Mouse (Mus musculus): ENCODE results near the gene Cyp2d9. TPM values are rescaled to one million over a fixed set of nuclear protein-coding genes. Genes with fewer than 3 reads are reported as not detected.

Gene Cyp2d9
- polyA plus RNA-seq, 1 experiment: not detected

DNA sequence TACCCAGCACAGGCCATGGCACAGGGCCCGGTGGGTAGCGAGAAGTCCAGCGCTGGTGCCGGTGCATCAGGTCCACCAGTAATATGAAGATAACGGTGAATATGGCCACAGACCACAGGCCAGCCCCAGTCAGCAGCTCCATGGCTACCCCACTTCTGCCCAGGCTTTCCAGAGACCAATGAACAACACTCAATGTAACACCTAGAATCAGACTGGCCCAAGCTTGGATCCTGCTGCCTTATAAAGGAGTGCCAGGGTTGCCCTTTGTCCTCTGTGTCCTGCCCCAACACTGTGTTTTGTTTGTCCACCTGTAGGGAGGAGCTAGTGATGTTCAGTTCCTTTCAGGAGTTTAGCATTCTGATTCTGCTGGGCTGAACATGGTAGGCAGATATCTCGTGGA, 26.3 kb upstream of the Cyp2d9 start, which contains the start of gene Cyp2d10:
Gene Cyp2d10, minus strand, starts transcription at position 215 of the 400 bp plus-strand sequence.
- H3K4me3 ChIP-seq (ENCODE audit: insufficient read depth, low read depth, low read length): no peak within 1 kb of the TSS
- 98% methylated on average over 6 of the region's 6 CpGs for WGBS
- TF ChIP-seq CTCF (IDR thresholded peaks at IDR 0.05; ENCODE audit: insufficient read depth, low read depth, low read length) (no peak), POLR2A (IDR thresholded peaks at IDR 0.05; ENCODE audit: insufficient read depth, low read depth, low read length) (no peak)
- H3K4me1 ChIP-seq (ENCODE audit: control insufficient read depth, insufficient read depth, low read length): no peaks in the 10 kb centered on the region
- no peak within 1 kb of the TSS for H3K27ac ChIP-seq (ENCODE audit: insufficient read depth, low read depth, low read length)

DNA sequence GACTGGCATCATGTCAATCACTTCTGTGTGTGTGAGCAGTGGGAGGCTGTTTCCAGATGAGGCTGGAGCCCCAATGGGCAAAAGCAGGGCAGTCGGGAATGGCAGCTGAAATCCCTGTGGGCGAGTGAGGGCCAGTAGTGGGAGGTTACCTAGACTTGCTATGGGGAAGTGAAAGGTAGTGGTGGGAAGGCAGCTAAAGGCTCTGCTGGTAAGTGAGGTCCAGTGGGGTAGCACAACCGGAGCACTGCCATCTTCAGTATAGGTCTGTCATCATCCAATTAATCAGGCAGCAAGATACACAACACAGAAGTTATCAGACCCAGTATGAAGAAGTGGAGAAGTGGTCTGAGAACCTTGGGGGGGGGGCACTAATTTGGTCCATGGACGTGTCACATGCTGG, 25.7 kb upstream of the Cyp2d9 start:
- H3K27ac ChIP-seq (ENCODE audit: insufficient read depth, low read depth, low read length): no peak overlapping the region
- H3K4me1 ChIP-seq (ENCODE audit: control insufficient read depth, insufficient read depth, low read length): no peaks in the 10 kb centered on the region
- TF ChIP-seq CTCF (IDR thresholded peaks at IDR 0.05; ENCODE audit: insufficient read depth, low read depth, low read length): no peak
- TF ChIP-seq POLR2A (IDR thresholded peaks at IDR 0.05; ENCODE audit: insufficient read depth, low read depth, low read length): no peak
- WGBS: 74% methylated on average over 4 of the region's 4 CpGs
- no peak overlapping the region for H3K4me3 ChIP-seq (ENCODE audit: insufficient read depth, low read depth, low read length)

DNA sequence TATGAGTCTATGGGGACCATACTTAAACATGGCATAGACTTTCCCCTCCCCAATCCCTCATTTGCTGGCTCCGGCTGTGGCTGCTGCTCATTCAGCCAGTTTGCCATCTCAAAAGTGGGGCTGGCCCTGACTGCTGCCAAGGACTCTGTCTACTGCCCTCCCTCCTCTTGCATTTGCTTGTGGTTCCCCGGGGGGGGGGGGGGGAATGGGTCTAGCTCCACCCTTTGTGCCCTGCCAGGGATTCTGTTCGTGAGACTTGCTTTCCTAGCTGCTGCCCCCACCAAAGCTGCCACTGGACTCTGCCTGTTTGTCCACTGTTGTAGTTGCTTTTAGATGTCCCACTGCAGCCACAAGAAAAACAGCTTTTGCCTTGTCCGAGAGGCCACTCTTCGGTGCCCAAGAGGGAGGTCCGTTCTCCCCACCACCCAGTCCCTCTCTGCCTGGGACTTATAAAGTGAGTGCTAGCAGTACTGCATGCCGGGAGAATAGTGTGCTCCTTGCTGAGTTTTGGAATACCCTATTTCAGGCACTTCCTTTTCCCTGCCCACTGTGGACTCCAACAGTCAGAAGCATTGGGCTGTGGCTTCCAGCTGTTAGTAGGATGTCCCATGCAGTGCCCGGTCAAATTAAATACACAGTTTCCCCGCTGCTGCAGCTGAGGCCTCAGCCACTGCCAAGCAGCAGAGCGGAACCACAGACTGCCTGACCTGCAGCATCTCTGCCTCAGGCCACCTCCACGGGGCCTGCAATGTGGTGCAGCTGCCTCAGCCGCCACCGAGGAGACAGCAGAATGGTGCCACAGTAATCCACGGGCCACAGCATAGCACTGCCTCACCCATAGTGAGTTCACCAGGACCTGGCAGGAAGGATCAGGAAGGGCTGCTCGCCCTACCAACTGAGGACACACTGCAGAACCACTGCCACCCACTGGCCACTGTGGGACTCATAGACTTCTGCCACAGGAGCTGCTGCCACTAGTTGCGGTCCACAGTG, 16.1 kb upstream of the Cyp2d9 start:
- Histone ChIP-seq H3K4me1 (ENCODE audit: control insufficient read depth, insufficient read depth, low read length) (peaks cover 3% of the 10 kb centered on the region), H3K27ac (ENCODE audit: insufficient read depth, low read depth, low read length) (peak overlapping the region; percentile 17), H3K4me3 (ENCODE audit: insufficient read depth, low read depth, low read length) (no peak overlapping the region)
- 18% methylated on average over 16 of the region's 16 CpGs for WGBS
- peak; percentile 41; the same call in 1 of the 2 replicates for TF ChIP-seq CTCF (IDR thresholded peaks at IDR 0.05; ENCODE audit: insufficient read depth, low read depth, low read length)
- 0 out of 2 replicates have a peak, but pooled peaks have one; percentile 17 for TF ChIP-seq POLR2A (IDR thresholded peaks at IDR 0.05; ENCODE audit: insufficient read depth, low read depth, low read length)

DNA sequence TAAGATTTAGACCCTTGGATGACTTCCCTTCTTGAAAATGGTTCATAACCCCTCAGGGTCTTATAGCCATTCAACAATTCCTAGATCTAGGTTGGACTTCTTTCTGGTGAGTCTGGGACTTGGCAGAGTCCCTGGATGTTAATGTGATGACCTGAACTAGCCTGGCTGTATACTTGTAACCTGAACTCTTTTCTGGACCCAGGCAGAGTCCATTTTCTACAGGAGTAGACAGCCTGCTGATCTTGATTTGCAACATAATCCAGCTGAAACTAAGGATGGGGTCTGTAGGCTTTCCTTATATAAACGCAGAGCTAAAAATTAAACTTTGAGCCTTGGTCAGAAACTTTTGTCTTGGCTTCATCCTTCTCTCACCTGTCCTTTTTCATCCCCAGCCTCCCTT, 14.6 kb upstream of the Cyp2d9 start:
- WGBS: 79% methylated on average over 1 of the region's 1 CpGs
- Histone ChIP-seq H3K4me3 (ENCODE audit: insufficient read depth, low read depth, low read length) (no peak overlapping the region), H3K27ac (ENCODE audit: insufficient read depth, low read depth, low read length) (no peak overlapping the region), H3K4me1 (ENCODE audit: control insufficient read depth, insufficient read depth, low read length) (peaks cover 3% of the 10 kb centered on the region)
- TF ChIP-seq POLR2A (IDR thresholded peaks at IDR 0.05; ENCODE audit: insufficient read depth, low read depth, low read length) (no peak), CTCF (IDR thresholded peaks at IDR 0.05; ENCODE audit: insufficient read depth, low read depth, low read length) (no peak)

DNA sequence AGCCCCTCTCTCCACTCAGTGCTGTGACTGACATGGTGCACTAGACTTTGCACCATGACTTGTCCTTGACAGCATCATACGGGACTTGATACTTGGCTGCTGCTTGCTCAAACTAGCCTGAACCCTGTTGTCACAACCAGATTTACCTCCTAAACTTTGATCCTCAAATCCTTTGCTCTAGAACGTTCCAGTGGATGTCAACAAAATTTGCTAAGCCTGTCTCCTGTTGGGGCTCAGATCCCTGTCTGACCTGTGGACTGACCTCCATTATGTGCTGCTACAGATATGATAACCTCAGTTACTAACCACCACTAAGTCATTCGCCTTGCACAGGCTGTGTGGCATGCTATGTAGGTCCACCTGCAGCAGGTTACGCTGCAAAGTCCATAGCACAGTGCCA, 10.3 kb upstream of the Cyp2d9 start:
- WGBS: 85% methylated on average over 4 of the region's 4 CpGs

DNA sequence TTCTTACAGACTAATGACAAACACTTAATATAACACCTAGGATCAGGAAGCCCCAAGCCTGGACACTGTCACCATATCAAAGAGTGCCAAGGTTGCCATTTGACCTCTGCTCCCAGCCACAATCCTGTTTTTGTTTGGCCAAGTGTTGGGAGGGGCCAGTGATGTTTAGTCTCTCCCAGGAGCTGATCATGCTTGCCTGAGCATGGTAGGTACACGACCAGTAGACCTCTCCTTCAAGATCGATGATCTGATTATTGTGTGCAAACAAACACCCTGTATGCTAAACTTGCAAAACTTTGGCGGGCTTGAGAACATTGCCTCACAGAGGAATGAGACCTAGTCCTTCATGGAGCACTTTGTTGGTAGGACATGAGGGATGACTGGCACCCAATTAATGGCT, 9.8 kb upstream of the Cyp2d9 start:
- Histone ChIP-seq H3K27ac (ENCODE audit: insufficient read depth, low read depth, low read length) (no peak overlapping the region), H3K4me1 (ENCODE audit: control insufficient read depth, insufficient read depth, low read length) (no peaks in the 10 kb centered on the region), H3K4me3 (ENCODE audit: insufficient read depth, low read depth, low read length) (no peak overlapping the region)
- 80% methylated on average over 3 of the region's 3 CpGs for WGBS
- TF ChIP-seq POLR2A (IDR thresholded peaks at IDR 0.05; ENCODE audit: insufficient read depth, low read depth, low read length): no peak
- TF ChIP-seq CTCF (IDR thresholded peaks at IDR 0.05; ENCODE audit: insufficient read depth, low read depth, low read length): no peak

More for the DNA sequence above, 10.3 kb upstream of the Cyp2d9 start:
- Histone ChIP-seq H3K4me1 (ENCODE audit: control insufficient read depth, insufficient read depth, low read length) (no peaks in the 10 kb centered on the region), H3K27ac (ENCODE audit: insufficient read depth, low read depth, low read length) (no peak overlapping the region), H3K4me3 (ENCODE audit: insufficient read depth, low read depth, low read length) (no peak overlapping the region)
- no peak for TF ChIP-seq CTCF (IDR thresholded peaks at IDR 0.05; ENCODE audit: insufficient read depth, low read depth, low read length)
- no peak for TF ChIP-seq POLR2A (IDR thresholded peaks at IDR 0.05; ENCODE audit: insufficient read depth, low read depth, low read length)

DNA sequence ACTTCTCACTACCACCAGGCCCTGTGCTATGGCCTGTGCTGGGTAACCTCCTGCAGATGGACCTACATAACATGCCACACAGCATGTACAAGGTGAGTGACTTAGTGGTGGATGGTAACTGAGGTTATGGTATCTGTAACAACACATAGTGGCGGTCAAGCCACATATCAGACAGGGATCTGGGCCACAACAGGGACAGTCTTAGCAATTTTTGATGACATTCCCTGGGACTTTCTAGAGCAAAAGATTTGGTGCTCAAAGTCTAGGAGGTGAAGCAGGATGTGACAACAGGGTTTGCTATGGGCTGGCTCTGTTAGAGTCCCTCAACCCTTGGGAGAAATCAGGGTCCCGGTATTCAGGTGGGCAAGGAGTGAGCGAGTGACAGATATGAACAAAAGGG, 384 bp downstream of the Cyp2d9 start:
- WGBS: over 99% methylated on average over 3 of the region's 3 CpGs
- H3K27ac ChIP-seq (ENCODE audit: insufficient read depth, low read depth, low read length): no peak overlapping the region
- no peaks in the 10 kb centered on the region for H3K4me1 ChIP-seq (ENCODE audit: control insufficient read depth, insufficient read depth, low read length)
- H3K4me3 ChIP-seq (ENCODE audit: insufficient read depth, low read depth, low read length): no peak overlapping the region
- no peak for TF ChIP-seq POLR2A (IDR thresholded peaks at IDR 0.05; ENCODE audit: insufficient read depth, low read depth, low read length)
- TF ChIP-seq CTCF (IDR thresholded peaks at IDR 0.05; ENCODE audit: insufficient read depth, low read depth, low read length): no peak

DNA sequence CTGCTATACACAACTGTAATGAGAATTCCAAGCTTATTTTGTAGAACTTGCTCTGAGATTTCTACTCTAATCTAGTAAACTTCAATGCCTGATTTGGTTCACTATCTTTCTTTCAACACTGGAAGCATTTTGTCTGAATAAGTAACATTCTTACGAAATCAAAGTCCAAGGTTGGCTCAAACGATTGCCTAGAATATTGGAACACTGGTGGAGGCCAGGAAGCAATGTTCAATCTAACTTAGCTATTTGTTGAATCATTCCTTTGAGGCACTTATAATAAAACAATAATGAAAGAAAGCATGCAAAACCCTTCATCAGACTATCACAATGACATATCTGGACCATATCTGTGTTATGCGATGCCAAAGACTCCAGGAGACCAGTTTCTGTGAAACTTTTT, 1.3 kb downstream of the Cyp2d9 start:
- Histone ChIP-seq H3K4me3 (ENCODE audit: insufficient read depth, low read depth, low read length) (no peak overlapping the region), H3K27ac (ENCODE audit: insufficient read depth, low read depth, low read length) (no peak overlapping the region), H3K4me1 (ENCODE audit: control insufficient read depth, insufficient read depth, low read length) (no peaks in the 10 kb centered on the region)
- TF ChIP-seq CTCF (IDR thresholded peaks at IDR 0.05; ENCODE audit: insufficient read depth, low read depth, low read length) (no peak), POLR2A (IDR thresholded peaks at IDR 0.05; ENCODE audit: insufficient read depth, low read depth, low read length) (no peak)
- 90% methylated on average over 3 of the region's 3 CpGs for WGBS

DNA sequence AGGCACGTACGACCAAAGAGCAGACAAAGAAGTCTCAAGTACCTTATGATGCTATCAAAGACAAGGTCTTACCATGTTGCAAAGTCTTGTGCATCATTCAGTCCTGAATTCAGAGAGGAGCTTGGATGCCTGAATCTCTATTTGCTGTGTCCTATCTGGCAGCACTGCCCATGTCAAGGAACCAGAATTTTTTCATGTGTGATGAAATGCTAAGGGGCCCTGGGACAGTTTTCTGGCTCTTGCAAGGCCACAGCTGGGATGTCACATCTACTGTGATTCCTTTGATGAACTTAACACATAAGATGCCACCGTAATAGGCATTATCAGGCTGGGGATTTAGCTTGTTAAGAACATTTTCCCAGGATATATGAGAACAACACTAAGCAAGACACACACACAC, 1.8 kb downstream of the Cyp2d9 start:
- WGBS: 76% methylated on average over 3 of the region's 3 CpGs
- Histone ChIP-seq H3K27ac (ENCODE audit: insufficient read depth, low read depth, low read length) (no peak overlapping the region), H3K4me3 (ENCODE audit: insufficient read depth, low read depth, low read length) (no peak overlapping the region), H3K4me1 (ENCODE audit: control insufficient read depth, insufficient read depth, low read length) (no peaks in the 10 kb centered on the region)
- no peak for TF ChIP-seq CTCF (IDR thresholded peaks at IDR 0.05; ENCODE audit: insufficient read depth, low read depth, low read length)
- no peak for TF ChIP-seq POLR2A (IDR thresholded peaks at IDR 0.05; ENCODE audit: insufficient read depth, low read depth, low read length)

Measured in olfactory bulb, adult 2 months (tissue).